Mouse (Mus musculus): Measurements from ENCODE around the gene Lats2. TPM values are rescaled to one million over a fixed set of nuclear protein-coding genes. Genes with fewer than 3 reads are reported as not detected.
"Not testable (repeated sequence)": the region's sequence is repeated elsewhere in the genome, so short reads cannot be mapped to it uniquely, and the experiment has no call there.

Gene Lats2
- total RNA-seq, 2 experiments from 2014 or later: 10.3 to 14.3 TPM

GRCm38 (mm10) chr14:57699461-57699970 is 58.7 kb downstream of the Lats2 start:
- ATAC-seq (replicated peaks; ENCODE audit: poor library complexity, severe bottlenecking): no peak

GRCm38 (mm10) chr14:57699016-57699415 is 59.2 kb downstream of the Lats2 start:
- no peak for ATAC-seq (replicated peaks; ENCODE audit: poor library complexity, severe bottlenecking)

GRCm38 (mm10) chr14:57696066-57696465 is 62.1 kb downstream of the Lats2 start:
- no peak for ATAC-seq (replicated peaks; ENCODE audit: poor library complexity, severe bottlenecking)

GRCm38 (mm10) chr14:57695550-57695949 is 62.6 kb downstream of the Lats2 start:
- ATAC-seq (replicated peaks; ENCODE audit: poor library complexity, severe bottlenecking): peak; percentile 43; the same call in 1 of the 2 replicates

- no peak for ATAC-seq (replicated peaks; ENCODE audit: poor library complexity, severe bottlenecking)
These were observed 63.9 kb downstream of the Lats2 start for GRCm38 (mm10) chr14:57694246-57694645.

GRCm38 (mm10) chr14:57692517-57693130 is 65.6 kb downstream of the Lats2 start:
- no peak for ATAC-seq (replicated peaks; ENCODE audit: poor library complexity, severe bottlenecking)

- no peak for ATAC-seq (replicated peaks; ENCODE audit: poor library complexity, severe bottlenecking)
These were observed 66.9 kb downstream of the Lats2 start for GRCm38 (mm10) chr14:57691316-57691715.

GRCm38 (mm10) chr14:57690681-57691080 is 67.5 kb downstream of the Lats2 start:
- ATAC-seq (replicated peaks; ENCODE audit: poor library complexity, severe bottlenecking): no peak

- not testable (repeated sequence) for ATAC-seq (replicated peaks; ENCODE audit: poor library complexity, severe bottlenecking)
These were observed 70.1 kb downstream of the Lats2 start for GRCm38 (mm10) chr14:57688066-57688465.

GRCm38 (mm10) chr14:57687441-57687840 is 70.7 kb downstream of the Lats2 start:
- no peak for ATAC-seq (replicated peaks; ENCODE audit: poor library complexity, severe bottlenecking)

- ATAC-seq (replicated peaks; ENCODE audit: poor library complexity, severe bottlenecking): no peak
These were observed 71.5 kb downstream of the Lats2 start for GRCm38 (mm10) chr14:57686647-57687046.

- ATAC-seq (replicated peaks; ENCODE audit: poor library complexity, severe bottlenecking): peak; percentile 71
These were observed 73.6 kb downstream of the Lats2 start for GRCm38 (mm10) chr14:57684579-57684978.

- ATAC-seq (replicated peaks; ENCODE audit: poor library complexity, severe bottlenecking): no peak
These were observed 75.4 kb downstream of the Lats2 start for GRCm38 (mm10) chr14:57682751-57683150.

- peak; percentile 95 for ATAC-seq (replicated peaks; ENCODE audit: poor library complexity, severe bottlenecking)
These were observed 78.1 kb downstream of the Lats2 start for GRCm38 (mm10) chr14:57679958-57680535.

GRCm38 (mm10) chr14:57679523-57679922 is 78.7 kb downstream of the Lats2 start:
- no peak for ATAC-seq (replicated peaks; ENCODE audit: poor library complexity, severe bottlenecking)

GRCm38 (mm10) chr14:57675481-57675880 is 82.7 kb downstream of the Lats2 start:
- no peak for ATAC-seq (replicated peaks; ENCODE audit: poor library complexity, severe bottlenecking)

- ATAC-seq (replicated peaks; ENCODE audit: poor library complexity, severe bottlenecking): no peak
These were observed 92.6 kb downstream of the Lats2 start for GRCm38 (mm10) chr14:57665628-57665950.

GRCm38 (mm10) chr14:57664822-57665627 is 93.2 kb downstream of the Lats2 start, which contains the start of gene Xpo4:
TSS of gene Xpo4 (minus strand) at chr14:57665430.
- ATAC-seq (replicated peaks; ENCODE audit: poor library complexity, severe bottlenecking): peak; percentile 87

GRCm38 (mm10) chr14:57664311-57664821 is 93.8 kb downstream of the Lats2 start:
- ATAC-seq (replicated peaks; ENCODE audit: poor library complexity, severe bottlenecking): peak; percentile 46

- no peak for ATAC-seq (replicated peaks; ENCODE audit: poor library complexity, severe bottlenecking)
These were observed 94.6 kb downstream of the Lats2 start for GRCm38 (mm10) chr14:57663630-57664029.

GRCm38 (mm10) chr14:57658301-57658700 is 99.9 kb downstream of the Lats2 start:
- ATAC-seq (replicated peaks; ENCODE audit: poor library complexity, severe bottlenecking): peak; percentile 66
